Mouse (Mus musculus) heart, embryonic 12.5 days (tissue): ENCODE data around the gene Kncn. TPM values are rescaled to one million over a fixed set of nuclear protein-coding genes. Genes with fewer than 3 reads are reported as not detected.

Experiments
- ATAC-seq: fragments of 200-750 bp; cut with Nextera tagmentation; 2 replicates; pipeline ENCODE4 v1.8.0; 2017; ENCODE audit warnings: moderate TSS enrichment, moderate library complexity; ENCODE audit not compliant: insufficient number of reproducible peaks, low FRiP score
- H3K27ac ChIP-seq: fragments of 300-500 bp; sonication (generic); 2 replicates; pipeline ENCODE4 v1.5.1; 2016; ENCODE audit warnings: mild to moderate bottlenecking, moderate library complexity; ENCODE audit not compliant: poor library complexity, severe bottlenecking
- H3K27me3 ChIP-seq: fragments of 300-500 bp; sonication (generic); replicated peaks from 2 replicates; pipeline ENCODE4 v1.6.1; 2016; ENCODE audit warnings: mild to moderate bottlenecking, moderate library complexity
- H3K36me3 ChIP-seq: fragments of 300-500 bp; sonication (generic); 2 replicates; pipeline ENCODE4 v1.6.1; 2016; ENCODE audit warnings: mild to moderate bottlenecking, moderate library complexity
- H3K4me1 ChIP-seq: fragments of 300-500 bp; sonication (generic); replicated peaks from 2 replicates; pipeline ENCODE4 v1.6.1; 2016; ENCODE audit warnings: mild to moderate bottlenecking
- H3K4me2 ChIP-seq: fragments of 300-500 bp; sonication (generic); 2 replicates; pipeline ENCODE4 v1.6.1; 2016; ENCODE audit warnings: mild to moderate bottlenecking, moderate library complexity
- H3K4me3 ChIP-seq: fragments of 300-500 bp; sonication (generic); 2 replicates; pipeline ENCODE4 v1.5.1; 2016; ENCODE audit warnings: mild to moderate bottlenecking
- H3K9ac ChIP-seq: fragments of 300-500 bp; sonication (generic); 2 replicates; pipeline ENCODE4 v1.6.1; 2016; ENCODE audit warnings: mild to moderate bottlenecking, moderate library complexity
- H3K9me3 ChIP-seq: fragments of 300-500 bp; sonication (generic); replicated peaks from 2 replicates; pipeline ENCODE4 v1.6.1; 2016; ENCODE audit warnings: mild to moderate bottlenecking, moderate library complexity
- WGBS: fragments of 180-500 bp; shearing (Covaris S2); methylation state at CpG from one replicate; pipeline ENCODE4 v1.1.7; 2016; 5-methylcytosine and 5-hydroxymethylcytosine counted together
- polyA plus RNA-seq: library from polyadenylated mRNA; unstranded; fragments of >200 nt; fragmentation: Nextera tagmentation; extraction: Ambion mirVana; gene quantifications from 2 replicates; pipeline ENCODE4 v1.2.1, GENCODE M21; 2016

The Kncn gene
- polyA plus RNA-seq = not detected in 2 replicates

DNA sequence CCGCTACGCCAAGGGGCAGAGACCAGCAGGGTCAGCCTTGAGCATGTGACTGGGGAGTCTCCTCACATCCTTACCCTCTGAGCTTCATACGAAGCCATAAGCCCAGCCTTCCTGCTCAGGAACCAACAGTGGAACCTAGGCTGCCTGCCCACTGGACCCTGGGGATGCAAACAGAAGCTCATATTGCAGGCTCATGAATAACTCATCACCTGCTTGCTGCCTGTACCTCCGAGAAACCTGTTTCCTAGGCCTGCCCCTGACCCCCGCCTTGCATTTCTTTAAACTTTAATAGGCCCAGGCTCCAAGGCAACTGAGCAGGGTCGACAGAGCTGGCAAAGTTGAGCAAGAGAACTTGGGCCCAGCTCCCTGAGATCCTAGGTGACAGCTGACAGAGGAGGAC, at the start of gene Kncn:
TSS of gene Kncn (plus strand) at position 379 of the 400 bp plus-strand sequence.
- Histone ChIP-seq H3K9me3 (no peaks in the 10 kb centered on the region), H3K4me3 (no peak within 1 kb of the TSS), H3K27me3 (peaks cover 62% of the 10 kb centered on the region), H3K4me2 (no peak within 1 kb of the TSS), H3K4me1 (no peaks in the 10 kb centered on the region), H3K36me3 (no peaks in the 10 kb centered on the region), H3K27ac (no peak within 1 kb of the TSS), H3K9ac (no peak within 1 kb of the TSS)
- ATAC-seq = no peak
- 64% methylated on average over 6 of the region's 6 CpGs for WGBS

GRCm38 (mm10) chr4:115835576-115835975, 48.6 kb upstream of the Kncn start:
- Histone ChIP-seq H3K4me3 (no peak overlapping the region), H3K9ac (0 out of 2 replicates have a peak overlapping the region, but pooled peaks have one; percentile 0), H3K27ac (no peak overlapping the region), H3K4me2 (no peak overlapping the region), H3K4me1 (peaks cover 10% of the 10 kb centered on the region; the same call in 1 of the 2 replicates), H3K9me3 (no peaks in the 10 kb centered on the region), H3K36me3 (peaks cover 46% of the 10 kb centered on the region), H3K27me3 (no peaks in the 10 kb centered on the region)
- ATAC-seq = no peak
- WGBS = 63% methylated on average over 2 of the region's 2 CpGs

DNA sequence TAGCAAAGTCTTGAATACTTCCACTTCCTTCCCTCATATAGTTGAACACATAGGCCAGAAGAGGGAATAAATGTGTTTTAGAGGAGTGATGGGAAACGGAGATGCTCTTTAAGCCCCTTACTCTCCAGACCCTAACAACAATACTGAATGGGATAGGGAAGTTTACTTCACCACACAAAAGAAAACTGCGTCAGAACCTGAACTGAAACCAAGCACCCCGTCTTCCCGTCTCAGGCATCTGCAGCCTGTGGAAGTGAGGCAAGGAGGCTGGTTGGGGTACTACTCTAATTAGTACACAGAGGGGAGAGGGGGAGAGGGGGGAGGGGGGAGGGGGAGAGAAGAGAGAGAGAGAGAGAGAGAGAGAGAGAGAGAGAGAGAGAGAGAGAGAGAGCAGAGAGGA, 46.0 kb upstream of the Kncn start:
- 81% methylated on average over 4 of the region's 4 CpGs for WGBS
- ATAC-seq = no peak
- H3K36me3 ChIP-seq = peaks cover 24% of the 10 kb centered on the region
- H3K27ac ChIP-seq = no peak overlapping the region
- H3K27me3 ChIP-seq = no peaks in the 10 kb centered on the region
- H3K9ac ChIP-seq = no peak overlapping the region
- H3K4me3 ChIP-seq = peak overlapping the region; percentile 65
- H3K4me2 ChIP-seq = peak overlapping the region; percentile 75
- H3K9me3 ChIP-seq = no peaks in the 10 kb centered on the region
- peaks cover 7% of the 10 kb centered on the region; the same call in 1 of the 2 replicates for H3K4me1 ChIP-seq

DNA sequence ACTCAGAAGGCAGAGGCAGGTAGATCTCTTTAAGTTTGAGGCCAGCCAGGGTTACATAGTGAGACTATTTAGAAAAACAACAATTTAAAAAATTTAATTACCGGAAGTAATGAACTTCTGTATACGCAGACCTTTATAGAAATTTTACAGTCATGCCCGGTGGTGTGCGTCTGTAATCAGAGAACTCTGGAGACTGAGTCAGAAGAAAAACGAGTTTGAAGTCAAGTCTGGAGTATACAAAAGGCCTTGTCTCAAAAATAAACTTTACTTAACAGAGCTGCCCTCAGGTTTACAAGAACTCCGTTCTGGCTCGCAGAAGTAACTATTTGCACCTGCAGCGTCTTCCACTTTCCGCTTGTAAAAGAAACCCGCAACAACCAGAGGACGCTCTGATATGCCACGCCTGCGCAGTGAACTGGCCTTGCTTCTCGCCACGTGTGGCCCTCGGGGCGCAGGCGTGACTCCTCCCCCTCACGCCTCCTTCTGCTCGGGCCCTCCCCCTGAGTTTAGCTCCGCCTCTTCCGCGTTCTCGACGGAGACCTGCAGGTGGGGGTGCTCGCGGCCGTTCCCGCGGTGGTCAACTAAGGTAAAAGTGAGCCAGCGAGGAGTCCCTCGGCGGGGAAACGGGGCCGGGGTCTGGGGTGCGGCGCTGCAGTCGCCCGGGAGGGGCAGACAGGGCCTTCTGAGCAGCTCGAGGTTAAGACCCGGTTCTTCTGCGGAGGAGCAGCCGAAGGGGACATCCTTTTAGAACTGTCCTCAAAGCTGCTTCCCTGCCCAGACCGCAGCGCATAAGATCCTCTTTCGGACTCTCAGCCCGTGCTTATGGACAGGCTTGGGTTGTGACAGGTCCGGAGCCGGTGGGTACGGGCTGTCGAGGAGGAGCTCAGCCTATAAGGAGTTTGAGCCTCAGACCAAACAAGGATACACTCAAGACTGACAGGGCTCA, 45.2 kb upstream of the Kncn start, which contains the start of gene Mknk1:
TSS of gene Mknk1 (plus strand) at position 503 of the 946 bp plus-strand sequence.
- H3K27ac ChIP-seq = 0 out of 2 replicates have a peak within 1 kb of the TSS, but pooled peaks have one; percentile 14
- H3K4me1 ChIP-seq = peaks cover 7% of the 10 kb centered on the region; the same call in 1 of the 2 replicates
- peak within 1 kb of the TSS; percentile 71 for H3K9ac ChIP-seq
- H3K27me3 ChIP-seq = no peaks in the 10 kb centered on the region
- ATAC-seq = peak; percentile 98
- peak within 1 kb of the TSS; percentile 75 for H3K4me2 ChIP-seq
- peak within 1 kb of the TSS; percentile 65 for H3K4me3 ChIP-seq
- WGBS = 2% methylated on average over 51 of the region's 51 CpGs
- no peaks in the 10 kb centered on the region for H3K9me3 ChIP-seq
- H3K36me3 ChIP-seq = peaks cover 18% of the 10 kb centered on the region

DNA sequence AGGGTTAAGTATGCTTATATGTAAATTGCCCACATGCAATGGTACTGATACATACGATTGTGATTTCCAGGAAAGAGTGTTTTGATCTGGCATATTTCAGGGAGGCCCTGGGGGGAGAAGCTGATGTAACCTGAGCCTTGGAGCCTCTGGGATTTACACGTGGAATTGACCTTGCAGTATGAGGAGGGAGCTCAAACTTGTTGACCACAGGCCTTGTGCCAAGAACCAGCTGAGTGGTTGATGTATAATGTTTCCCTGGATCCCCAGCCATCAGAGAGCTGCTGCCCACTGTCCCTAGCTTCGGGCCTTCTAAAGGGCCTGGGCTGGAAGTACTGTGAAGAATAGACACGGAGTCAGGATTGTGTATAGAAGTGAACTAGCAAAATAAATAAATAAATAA, 44.2 kb upstream of the Kncn start:
- WGBS = 57% methylated on average over 4 of the region's 4 CpGs

DNA sequence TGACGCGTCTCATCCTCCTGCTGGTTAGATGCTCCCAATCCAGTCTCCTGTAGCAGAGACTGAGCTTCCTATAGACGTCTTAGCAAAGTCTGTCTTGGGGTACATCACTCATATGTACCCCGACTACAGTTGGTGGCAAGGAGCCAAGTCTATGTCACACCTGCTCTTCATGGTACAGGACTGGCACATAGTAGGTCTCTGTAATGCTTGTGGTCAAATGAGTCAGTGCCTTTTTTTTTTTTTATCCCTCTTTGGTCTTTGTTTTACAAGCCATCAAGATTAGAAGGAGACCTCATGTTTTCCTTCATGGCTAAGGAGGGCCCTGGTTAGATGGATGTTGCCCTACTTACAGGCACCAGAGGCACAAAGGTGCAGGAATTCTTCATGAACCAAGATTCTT, 43.4 kb upstream of the Kncn start:
- Histone ChIP-seq H3K4me3 (no peak overlapping the region), H3K4me1 (peaks cover 7% of the 10 kb centered on the region; the same call in 1 of the 2 replicates), H3K36me3 (no peaks in the 10 kb centered on the region), H3K27me3 (no peaks in the 10 kb centered on the region), H3K4me2 (no peak overlapping the region), H3K27ac (no peak overlapping the region), H3K9me3 (no peaks in the 10 kb centered on the region), H3K9ac (no peak overlapping the region)
- no peak for ATAC-seq
- WGBS = 88% methylated on average over 4 of the region's 4 CpGs

More for the DNA sequence above, 44.2 kb upstream of the Kncn start:
- no peaks in the 10 kb centered on the region for H3K27me3 ChIP-seq
- H3K9ac ChIP-seq = no peak overlapping the region
- H3K4me1 ChIP-seq = peaks cover 7% of the 10 kb centered on the region; the same call in 1 of the 2 replicates
- H3K4me2 ChIP-seq = peak overlapping the region; percentile 75
- H3K9me3 ChIP-seq = no peaks in the 10 kb centered on the region
- peaks cover 9% of the 10 kb centered on the region for H3K36me3 ChIP-seq
- H3K27ac ChIP-seq = no peak overlapping the region
- ATAC-seq = no peak
- peak overlapping the region; percentile 65 for H3K4me3 ChIP-seq

DNA sequence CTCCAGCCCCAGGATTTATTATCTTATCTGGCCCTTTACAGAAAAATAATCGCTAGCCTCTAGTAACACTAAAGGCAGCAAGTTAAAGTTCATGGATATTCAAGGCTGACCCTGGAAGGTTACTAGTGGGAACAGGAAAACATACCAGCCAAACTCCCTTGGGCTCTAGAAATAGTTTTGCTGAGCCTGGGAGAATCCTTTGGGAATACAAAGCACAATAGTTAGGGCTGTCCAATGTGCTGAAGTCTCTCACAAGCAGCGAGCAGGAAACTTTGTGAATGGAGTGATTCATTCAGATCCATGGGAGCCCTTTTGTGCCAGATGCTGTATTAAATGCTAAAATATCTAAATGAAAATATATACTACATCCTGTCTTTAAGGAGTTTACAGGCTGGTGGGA, 37.5 kb upstream of the Kncn start:
- Histone ChIP-seq H3K27ac (no peak overlapping the region), H3K4me1 (peaks cover 35% of the 10 kb centered on the region), H3K9ac (no peak overlapping the region), H3K4me3 (no peak overlapping the region), H3K36me3 (peaks cover 2% of the 10 kb centered on the region; the same call in 1 of the 2 replicates), H3K4me2 (no peak overlapping the region), H3K9me3 (no peaks in the 10 kb centered on the region), H3K27me3 (no peaks in the 10 kb centered on the region)
- ATAC-seq = no peak
- WGBS = 31% methylated on average over 2 of the region's 2 CpGs

GRCm38 (mm10) chr4:115847377-115847776, 36.8 kb upstream of the Kncn start:
- WGBS = 39% methylated on average over 5 of the region's 5 CpGs
- H3K4me3 ChIP-seq = no peak overlapping the region
- no peaks in the 10 kb centered on the region for H3K27me3 ChIP-seq
- no peak overlapping the region for H3K4me2 ChIP-seq
- peaks cover 2% of the 10 kb centered on the region; the same call in 1 of the 2 replicates for H3K36me3 ChIP-seq
- no peak for ATAC-seq
- H3K9me3 ChIP-seq = no peaks in the 10 kb centered on the region
- H3K27ac ChIP-seq = 0 out of 2 replicates have a peak overlapping the region, but pooled peaks have one; percentile 13
- no peak overlapping the region for H3K9ac ChIP-seq
- H3K4me1 ChIP-seq = peaks cover 37% of the 10 kb centered on the region

- H3K4me1 ChIP-seq = peaks cover 37% of the 10 kb centered on the region
- H3K9ac ChIP-seq = no peak overlapping the region
- 0 out of 2 replicates have a peak overlapping the region, but pooled peaks have one; percentile 13 for H3K27ac ChIP-seq
- no peaks in the 10 kb centered on the region for H3K9me3 ChIP-seq
- 79% methylated on average over 1 of the region's 1 CpGs for WGBS
- ATAC-seq = no peak
- H3K4me2 ChIP-seq = no peak overlapping the region
- peaks cover 2% of the 10 kb centered on the region; the same call in 1 of the 2 replicates for H3K36me3 ChIP-seq
- H3K27me3 ChIP-seq = no peaks in the 10 kb centered on the region
- H3K4me3 ChIP-seq = no peak overlapping the region
Observed at GRCm38 (mm10) chr4:115848083-115848482, 36.1 kb upstream of the Kncn start.

DNA sequence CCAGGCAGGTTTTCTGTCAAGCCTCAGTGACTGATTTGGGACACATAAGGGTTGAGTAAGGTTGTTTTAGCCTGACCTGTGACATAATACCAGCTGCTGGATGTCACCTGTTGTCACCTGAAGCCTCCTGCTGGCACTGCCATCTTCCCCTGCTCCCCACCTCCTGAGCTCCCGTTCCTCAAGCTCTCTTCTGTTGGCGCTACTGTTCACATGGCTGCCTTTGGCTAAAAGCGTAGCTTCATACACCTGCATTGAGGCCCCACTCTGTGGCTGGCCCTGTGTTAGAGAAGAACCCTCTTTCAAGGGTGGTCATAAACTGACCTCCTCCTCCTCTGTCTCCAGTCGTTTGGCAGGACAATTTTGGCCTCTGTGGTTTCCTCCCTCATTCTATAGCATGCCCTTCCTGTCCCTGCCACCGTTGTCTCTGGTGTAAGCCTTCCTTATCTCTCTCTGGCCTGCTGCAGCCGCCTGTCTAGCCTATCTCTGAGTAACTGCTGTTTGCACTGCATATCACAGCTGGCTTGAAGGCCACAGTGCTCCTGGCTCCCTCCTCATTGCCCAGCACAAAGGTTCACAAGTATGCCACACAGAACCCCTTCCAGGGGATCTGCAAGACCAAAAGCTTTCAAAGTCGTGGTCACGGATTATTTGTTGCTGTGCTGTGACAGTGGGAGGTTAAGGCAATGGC, 35.1 kb upstream of the Kncn start:
- Histone ChIP-seq H3K9ac (no peak overlapping the region), H3K27me3 (0 out of 2 replicates have a peak, but pooled peaks cover under 1% of the 10 kb centered on the region), H3K4me2 (peak overlapping the region; percentile 29; the same call in 1 of the 2 replicates), H3K9me3 (no peaks in the 10 kb centered on the region), H3K36me3 (peaks cover 2% of the 10 kb centered on the region; the same call in 1 of the 2 replicates), H3K4me1 (peaks cover 37% of the 10 kb centered on the region), H3K27ac (peak overlapping the region; percentile 63), H3K4me3 (no peak overlapping the region)
- WGBS = 26% methylated on average over 8 of the region's 8 CpGs
- ATAC-seq = peak; percentile 95
